Mouse (Mus musculus) MEL (cell line): ENCODE measurements around the gene Iba57. TPM values are rescaled to one million over a fixed set of nuclear protein-coding genes. Genes with fewer than 3 reads are reported as not detected.

Experiments
- DNase-seq: peaks from one replicate; pipeline ENCODE4 v3.0.0; 2011; ENCODE audit warnings: low read depth, low spot score
- H3K27ac ChIP-seq: 2 replicates; pipeline ENCODE4 v1.5.1; 2012; ENCODE audit warnings: low read depth, mild to moderate bottlenecking, control low read depth, low read length, moderate library complexity; ENCODE audit not compliant: control insufficient read depth
- H3K27me3 ChIP-seq, 2 experiments: fragments of 150-350 bp in 1 of 2; sonication (generic) in 1 of 2; 2 replicates each; pipeline ENCODE4 v1.6.1; 2012; ENCODE audit warnings: low read length in 2 of 2, mild to moderate bottlenecking in 2 of 2, improper control_type of control experiment in 1 of 2, moderate library complexity in 1 of 2; ENCODE audit not compliant: insufficient read depth in 2 of 2, control insufficient read depth in 1 of 2
- H3K36me3 ChIP-seq, 2 experiments: 2 replicates each; pipeline ENCODE4 v1.6.1; 2012 to 2014; ENCODE audit warnings: low read length in 2 of 2, improper control_type of control experiment in 1 of 2, inconsistent platforms in 1 of 2, mild to moderate bottlenecking in 1 of 2; ENCODE audit not compliant: insufficient read depth in 2 of 2, control insufficient read depth in 1 of 2
- H3K4me1 ChIP-seq, 2 experiments: fragments of 150-350 bp in 1 of 2; sonication (generic) in 1 of 2; 2 replicates each; pipeline ENCODE4 v1.6.1; 2012; ENCODE audit warnings: low read length in 2 of 2, improper control_type of control experiment in 1 of 2, mild to moderate bottlenecking in 1 of 2; ENCODE audit not compliant: insufficient read depth in 2 of 2, control insufficient read depth in 1 of 2
- H3K4me3 ChIP-seq, 2 experiments: fragments of 150-350 bp in 1 of 2; sonication (generic) in 1 of 2; 2 replicates each; pipeline ENCODE4 v1.5.1; 2012; ENCODE audit warnings: low read depth in 2 of 2, low read length in 2 of 2, mild to moderate bottlenecking in 2 of 2, moderate library complexity in 2 of 2, control low read depth in 1 of 2, improper control_type of control experiment in 1 of 2; ENCODE audit not compliant: control insufficient read depth in 1 of 2, insufficient read depth in 1 of 2
- H3K79me2 ChIP-seq: 2 replicates; pipeline ENCODE4 v1.6.1; 2012; ENCODE audit warnings: mild to moderate bottlenecking, low read length, moderate library complexity; ENCODE audit not compliant: control insufficient read depth, poor library complexity, insufficient read depth
- H3K9ac ChIP-seq: 2 replicates; pipeline ENCODE4 v1.6.1; 2012; ENCODE audit warnings: low read depth, mild to moderate bottlenecking, control low read depth, low read length, moderate library complexity; ENCODE audit not compliant: control insufficient read depth, poor library complexity, severe bottlenecking
- H3K9me3 ChIP-seq: fragments of 150-350 bp; sonication (generic); replicated peaks from 2 replicates; pipeline ENCODE4 v1.6.1; 2012; ENCODE audit warnings: mild to moderate bottlenecking, low read length, improper control_type of control experiment, moderate library complexity; ENCODE audit not compliant: insufficient read depth
- BHLHE40 ChIP-seq: IDR thresholded peaks from 2 replicates; pipeline ENCODE4 v1.6.1; 2012; ENCODE audit warnings: low read depth, mild to moderate bottlenecking, inconsistent platforms, low read length, improper control_type of control experiment, borderline replicate concordance
- CHD1 ChIP-seq: IDR thresholded peaks from 2 replicates; pipeline ENCODE4 v1.6.1; 2012; ENCODE audit warnings: low read depth, mild to moderate bottlenecking, inconsistent platforms, low read length, improper control_type of control experiment
- CHD2 ChIP-seq: IDR thresholded peaks from 2 replicates; pipeline ENCODE4 v1.6.1; 2011; ENCODE audit warnings: low read length, improper control_type of control experiment
- CTCF ChIP-seq, 3 experiments: IDR thresholded peaks in 2 of 3; conservative IDR thresholded peaks in 1 of 3; 2 replicates each; pipeline ENCODE4 v1.5.1; 2011 to 2012; ENCODE audit warnings: low read length in 3 of 3, low read depth in 2 of 3, mild to moderate bottlenecking in 2 of 3, improper control_type of control experiment in 1 of 3, inconsistent platforms in 1 of 3, mixed read lengths in 1 of 3, moderate library complexity in 1 of 3; ENCODE audit not compliant: control insufficient read depth in 1 of 3, insufficient read depth in 1 of 3, poor library complexity in 1 of 3, severe bottlenecking in 1 of 3
- ETS1 ChIP-seq: IDR thresholded peaks from 2 replicates; pipeline ENCODE4 v1.6.1; 2012; ENCODE audit warnings: low read depth, mild to moderate bottlenecking, inconsistent platforms, low read length, improper control_type of control experiment, moderate library complexity
- GABPA ChIP-seq: IDR thresholded peaks from 2 replicates; pipeline ENCODE4 v1.6.1; 2012; ENCODE audit warnings: low read depth, mild to moderate bottlenecking, inconsistent platforms, low read length, improper control_type of control experiment, moderate library complexity
- JUND ChIP-seq: IDR thresholded peaks from 2 replicates; pipeline ENCODE4 v1.6.1; 2011; ENCODE audit warnings: low read depth, mild to moderate bottlenecking, improper control_type of control experiment, low read length
- KAT2A ChIP-seq: conservative IDR thresholded peaks from 2 replicates; pipeline ENCODE4 v1.6.1; 2012; ENCODE audit warnings: low read depth, low read length, improper control_type of control experiment, inconsistent platforms
- MAFK ChIP-seq: IDR thresholded peaks from 2 replicates; pipeline ENCODE4 v1.6.1; 2011; ENCODE audit warnings: low read depth, mild to moderate bottlenecking, low read length, improper control_type of control experiment, borderline replicate concordance
- MAZ ChIP-seq: IDR thresholded peaks from 2 replicates; pipeline ENCODE4 v1.6.1; 2012; ENCODE audit warnings: low read depth, mild to moderate bottlenecking, inconsistent platforms, low read length, improper control_type of control experiment
- MEF2A ChIP-seq: IDR thresholded peaks from 2 replicates; pipeline ENCODE4 v1.6.1; 2014; ENCODE audit warnings: low read depth, mild to moderate bottlenecking, inconsistent platforms, low read length, improper control_type of control experiment; ENCODE audit not compliant: poor library complexity, insufficient replicate concordance, severe bottlenecking; ENCODE audit errors: extremely low read depth
- MXI1 ChIP-seq: IDR thresholded peaks from 2 replicates; pipeline ENCODE4 v1.6.1; 2011; ENCODE audit warnings: mild to moderate bottlenecking, low read depth, low read length, improper control_type of control experiment
- NELFE ChIP-seq: IDR thresholded peaks from 2 replicates; pipeline ENCODE4 v1.6.1; 2011; ENCODE audit warnings: low read depth, low read length, improper control_type of control experiment
- POLR2A ChIP-seq, 2 experiments: IDR thresholded peaks; 2 replicates each; pipeline ENCODE4 v1.6.1; 2011 to 2012; ENCODE audit warnings: low read length in 2 of 2, mild to moderate bottlenecking in 2 of 2, control low read depth in 1 of 2, improper control_type of control experiment in 1 of 2, low read depth in 1 of 2, moderate library complexity in 1 of 2; ENCODE audit not compliant: control insufficient read depth in 1 of 2, insufficient read depth in 1 of 2, poor library complexity in 1 of 2
- POLR2AphosphoS5 ChIP-seq: IDR thresholded peaks from 2 replicates; pipeline ENCODE4 v1.6.1; 2012; ENCODE audit warnings: low read depth, borderline replicate concordance, mild to moderate bottlenecking, inconsistent platforms, low read length, moderate library complexity, mixed read lengths
- RAD21 ChIP-seq: IDR thresholded peaks from 2 replicates; pipeline ENCODE4 v1.6.1; 2011; ENCODE audit warnings: mild to moderate bottlenecking, low read depth, low read length, improper control_type of control experiment
- SIN3A ChIP-seq: IDR thresholded peaks from 2 replicates; pipeline ENCODE4 v1.6.1; 2012; ENCODE audit warnings: low read length, improper control_type of control experiment, inconsistent platforms
- SMC3 ChIP-seq: IDR thresholded peaks from 2 replicates; pipeline ENCODE4 v1.6.1; 2011; ENCODE audit warnings: low read depth, low read length, improper control_type of control experiment
- TBP ChIP-seq: IDR thresholded peaks from 2 replicates; pipeline ENCODE4 v1.8.0; 2011; ENCODE audit warnings: low read depth, low read length, improper control_type of control experiment
- TCF12 ChIP-seq: IDR thresholded peaks from 2 replicates; pipeline ENCODE4 v1.6.1; 2014; ENCODE audit warnings: low read depth, mild to moderate bottlenecking, inconsistent platforms, low read length, improper control_type of control experiment, moderate library complexity
- UBTF ChIP-seq: IDR thresholded peaks from 2 replicates; pipeline ENCODE4 v1.6.1; 2012; ENCODE audit warnings: low read depth, mild to moderate bottlenecking, inconsistent platforms, low read length, improper control_type of control experiment, moderate library complexity, borderline replicate concordance; ENCODE audit not compliant: insufficient read depth
- USF2 ChIP-seq, 2 experiments: IDR thresholded peaks; 2 replicates each; pipeline ENCODE4 v1.6.1; 2011 to 2012; ENCODE audit warnings: improper control_type of control experiment in 2 of 2, low read length in 2 of 2, borderline replicate concordance in 1 of 2, inconsistent platforms in 1 of 2, low read depth in 1 of 2, mild to moderate bottlenecking in 1 of 2; ENCODE audit not compliant: insufficient read depth in 1 of 2
- ZC3H11A ChIP-seq: IDR thresholded peaks from 2 replicates; pipeline ENCODE4 v1.6.1; 2012; ENCODE audit warnings: low read depth, mild to moderate bottlenecking, inconsistent platforms, low read length, improper control_type of control experiment
- polyA plus RNA-seq, 2 experiments: library from polyadenylated mRNA; stranded (reverse) in 1 of 2; unstranded in 1 of 2; fragments of >175 nt in 1 of 2; fragments of >200 nt in 1 of 2; gene quantifications; 2 replicates each; pipeline versions ENCODE4 v1.2.1 to v1.2.4; 2012; ENCODE audit warnings: low replicate concordance in 2 of 2, low read depth in 1 of 2; ENCODE audit not compliant: insufficient read length in 2 of 2, insufficient read depth in 1 of 2, missing spikeins in 1 of 2
- total RNA-seq: library from RNA; depleted of rRNA; stranded (reverse); fragments of 300-350 nt; gene quantifications from 2 replicates; pipeline ENCODE4 v1.2.3, GENCODE M21; 2012

The Iba57 gene
- total and polyA plus RNA-seq, 3 experiments = 14.7 to 18.8 TPM; not detected in 1

- TF ChIP-seq UBTF (no peak), POLR2AphosphoS5 (no peak)
Measured at GRCm38 (mm10) chr11:59174189-59174838, 10.8 kb upstream of the Iba57 start (continued).

GRCm38 (mm10) chr11:59170549-59170948, 7.0 kb upstream of the Iba57 start:
- Histone ChIP-seq H3K79me2 (no peaks in the 10 kb centered on the region), H3K4me3 (no peak overlapping the region), H3K27ac (no peak overlapping the region), H3K4me1 (peaks cover 29 to 32% of the 10 kb centered on the region in 2 experiments), H3K9me3 (no peaks in the 10 kb centered on the region), H3K27me3 (no peaks in the 10 kb centered on the region), H3K36me3 (peaks cover 0 to 25% of the 10 kb centered on the region in 2 experiments; a peak in 2 of 4 replicates), H3K9ac (no peak overlapping the region)
- TF ChIP-seq MAFK (no peak), CTCF (IDR thresholded peaks at IDR 0.05 in 2 of 3, conservative IDR thresholded peaks at IDR 0.05 in 1 of 3; ENCODE audit: control insufficient read depth in 1 of 3, insufficient read depth in 1 of 3, low read depth in 2 of 3, low read length in 3 of 3, poor library complexity in 1 of 3, severe bottlenecking in 1 of 3) (no peak), MEF2A (no peak), MAZ (no peak), POLR2AphosphoS5 (no peak)
- no peak for DNase-seq

GRCm38 (mm10) chr11:59169807-59170206, 6.3 kb upstream of the Iba57 start:
- TF ChIP-seq POLR2A (IDR thresholded peaks at IDR 0.05; ENCODE audit: control insufficient read depth in 1 of 2, insufficient read depth in 1 of 2, low read depth in 1 of 2, low read length in 2 of 2, poor library complexity in 1 of 2) = no peak
- TF ChIP-seq SIN3A = no peak
- no peak for TF ChIP-seq NELFE
- no peak for TF ChIP-seq CHD2
- no peak for TF ChIP-seq SMC3
- no peak for TF ChIP-seq UBTF
- TF ChIP-seq TCF12 = no peak
- TF ChIP-seq KAT2A = no peak
- no peak for TF ChIP-seq BHLHE40
- no peak for TF ChIP-seq USF2 (IDR thresholded peaks at IDR 0.05; ENCODE audit: borderline replicate concordance in 1 of 2, insufficient read depth in 1 of 2, low read depth in 1 of 2, low read length in 2 of 2)
- no peak for TF ChIP-seq TBP
- no peak for TF ChIP-seq MEF2A
- no peak for TF ChIP-seq ETS1
- TF ChIP-seq GABPA = no peak
- no peak for TF ChIP-seq MXI1
- TF ChIP-seq JUND = no peak
- no peak for TF ChIP-seq RAD21
- no peak for TF ChIP-seq CHD1
- TF ChIP-seq ZC3H11A = no peak
- DNase-seq = no peak
- H3K27me3 ChIP-seq = no peaks in the 10 kb centered on the region
- H3K4me3 ChIP-seq = no peak overlapping the region
- no peak overlapping the region for H3K27ac ChIP-seq
- no peaks in the 10 kb centered on the region for H3K9me3 ChIP-seq
- no peaks in the 10 kb centered on the region for H3K79me2 ChIP-seq
- H3K9ac ChIP-seq = no peak overlapping the region
- H3K4me1 ChIP-seq = peaks cover 29 to 33% of the 10 kb centered on the region in 2 experiments
- H3K36me3 ChIP-seq = peaks cover 0 to 29% of the 10 kb centered on the region in 2 experiments; a peak in 2 of 4 replicates
